Mouse (Mus musculus): ENCODE results near the gene Fermt1. TPM values are rescaled to one million over a fixed set of nuclear protein-coding genes. Genes with fewer than 3 reads are reported as not detected.

Fermt1 gene
- polyA plus RNA-seq, 1 experiment from 2014 or later = 6.0 TPM

GRCm38 (mm10) chr2:132879261-132880044 is 66.3 kb downstream of the Fermt1 start:
- DNase-seq (ENCODE audit: low spot score) = peak; percentile 70
- H3K4me2 ChIP-seq (replicated peaks; ENCODE audit: low read depth, low read length) = peak overlapping the region; percentile 95
- peak overlapping the region; percentile 32; the same call in 1 of the 2 replicates for H3K9ac ChIP-seq (ENCODE audit: low read depth, low read length)
- H3K9me3 ChIP-seq (ENCODE audit: control insufficient read depth, low read length) = no peaks in the 10 kb centered on the region
- H3K36me3 ChIP-seq (ENCODE audit: control insufficient read depth, insufficient read depth, low read length) = no peaks in the 10 kb centered on the region
- H3K4me1 ChIP-seq (replicated peaks; ENCODE audit: control insufficient read depth, insufficient read depth, low read length) = no peaks in the 10 kb centered on the region; the same call in none of the 2 replicates
- under 1% methylated on average over 58 of the region's 58 CpGs for WGBS
- H3K27ac ChIP-seq (ENCODE audit: low read depth, low read length) = no peak overlapping the region
- ATAC-seq (ENCODE audit: low FRiP score) = peak; percentile 71
- peak overlapping the region; percentile 58 for H3K4me3 ChIP-seq (ENCODE audit: low read depth, low read length)
- peaks cover 19% of the 10 kb centered on the region for H3K27me3 ChIP-seq (ENCODE audit: control insufficient read depth, insufficient read depth, low read length)

GRCm38 (mm10) chr2:132876991-132877390 is 68.7 kb downstream of the Fermt1 start:
- no peak for ATAC-seq (ENCODE audit: low FRiP score)
- Histone ChIP-seq H3K27ac (ENCODE audit: low read depth, low read length) (no peak overlapping the region), H3K4me3 (ENCODE audit: low read depth, low read length) (no peak overlapping the region), H3K4me1 (replicated peaks; ENCODE audit: control insufficient read depth, insufficient read depth, low read length) (no peaks in the 10 kb centered on the region; the same call in none of the 2 replicates), H3K36me3 (ENCODE audit: control insufficient read depth, insufficient read depth, low read length) (no peaks in the 10 kb centered on the region), H3K4me2 (replicated peaks; ENCODE audit: low read depth, low read length) (no peak overlapping the region), H3K9ac (ENCODE audit: low read depth, low read length) (no peak overlapping the region), H3K27me3 (ENCODE audit: control insufficient read depth, insufficient read depth, low read length) (peaks cover 19% of the 10 kb centered on the region), H3K9me3 (ENCODE audit: control insufficient read depth, low read length) (no peaks in the 10 kb centered on the region)
- WGBS = 63% methylated on average over 1 of the region's 1 CpGs
- DNase-seq (ENCODE audit: low spot score) = no peak

- DNase-seq (ENCODE audit: low spot score) = no peak
- Histone ChIP-seq H3K36me3 (ENCODE audit: control insufficient read depth, insufficient read depth, low read length) (no peaks in the 10 kb centered on the region), H3K9ac (ENCODE audit: low read depth, low read length) (no peak overlapping the region), H3K4me2 (replicated peaks; ENCODE audit: low read depth, low read length) (no peak overlapping the region), H3K9me3 (ENCODE audit: control insufficient read depth, low read length) (no peaks in the 10 kb centered on the region), H3K4me1 (replicated peaks; ENCODE audit: control insufficient read depth, insufficient read depth, low read length) (no peaks in the 10 kb centered on the region), H3K27me3 (ENCODE audit: control insufficient read depth, insufficient read depth, low read length) (peaks cover 7% of the 10 kb centered on the region), H3K27ac (ENCODE audit: low read depth, low read length) (no peak overlapping the region), H3K4me3 (ENCODE audit: low read depth, low read length) (no peak overlapping the region)
- WGBS = 87% methylated on average over 10 of the region's 10 CpGs
- no peak for ATAC-seq (ENCODE audit: low FRiP score)
Measured at GRCm38 (mm10) chr2:132873657-132874326, 71.9 kb downstream of the Fermt1 start.

GRCm38 (mm10) chr2:132871663-132872062 is 74.0 kb downstream of the Fermt1 start:
- ATAC-seq (ENCODE audit: low FRiP score) (no peak), DNase-seq (ENCODE audit: low spot score) (no peak)
- Histone ChIP-seq H3K9me3 (ENCODE audit: control insufficient read depth, low read length) (no peaks in the 10 kb centered on the region), H3K4me1 (replicated peaks; ENCODE audit: control insufficient read depth, insufficient read depth, low read length) (no peaks in the 10 kb centered on the region), H3K4me3 (ENCODE audit: low read depth, low read length) (no peak overlapping the region), H3K27me3 (ENCODE audit: control insufficient read depth, insufficient read depth, low read length) (no peaks in the 10 kb centered on the region), H3K36me3 (ENCODE audit: control insufficient read depth, insufficient read depth, low read length) (no peaks in the 10 kb centered on the region), H3K9ac (ENCODE audit: low read depth, low read length) (no peak overlapping the region), H3K27ac (ENCODE audit: low read depth, low read length) (no peak overlapping the region), H3K4me2 (replicated peaks; ENCODE audit: low read depth, low read length) (no peak overlapping the region)
- WGBS = 79% methylated on average over 3 of the region's 3 CpGs

GRCm38 (mm10) chr2:132870286-132870685 is 75.4 kb downstream of the Fermt1 start:
- H3K4me2 ChIP-seq (replicated peaks; ENCODE audit: low read depth, low read length) = no peak overlapping the region
- ATAC-seq (ENCODE audit: low FRiP score) (no peak), DNase-seq (ENCODE audit: low spot score) (no peak)
- H3K36me3 ChIP-seq (ENCODE audit: control insufficient read depth, insufficient read depth, low read length) = no peaks in the 10 kb centered on the region
- no peak overlapping the region for H3K9ac ChIP-seq (ENCODE audit: low read depth, low read length)
- 91% methylated on average over 4 of the region's 4 CpGs for WGBS
- no peak overlapping the region for H3K27ac ChIP-seq (ENCODE audit: low read depth, low read length)
- no peaks in the 10 kb centered on the region for H3K27me3 ChIP-seq (ENCODE audit: control insufficient read depth, insufficient read depth, low read length)
- no peaks in the 10 kb centered on the region for H3K4me1 ChIP-seq (replicated peaks; ENCODE audit: control insufficient read depth, insufficient read depth, low read length)
- H3K9me3 ChIP-seq (ENCODE audit: control insufficient read depth, low read length) = no peaks in the 10 kb centered on the region
- no peak overlapping the region for H3K4me3 ChIP-seq (ENCODE audit: low read depth, low read length)

- Histone ChIP-seq H3K4me3 (ENCODE audit: low read depth, low read length) (no peak overlapping the region), H3K27ac (ENCODE audit: low read depth, low read length) (no peak overlapping the region), H3K9ac (ENCODE audit: low read depth, low read length) (no peak overlapping the region), H3K4me2 (replicated peaks; ENCODE audit: low read depth, low read length) (no peak overlapping the region), H3K9me3 (ENCODE audit: control insufficient read depth, low read length) (no peaks in the 10 kb centered on the region), H3K36me3 (ENCODE audit: control insufficient read depth, insufficient read depth, low read length) (peaks cover 2% of the 10 kb centered on the region; the same call in 1 of the 2 replicates), H3K4me1 (replicated peaks; ENCODE audit: control insufficient read depth, insufficient read depth, low read length) (no peaks in the 10 kb centered on the region), H3K27me3 (ENCODE audit: control insufficient read depth, insufficient read depth, low read length) (no peaks in the 10 kb centered on the region)
- DNase-seq (ENCODE audit: low spot score) (no peak), ATAC-seq (ENCODE audit: low FRiP score) (no peak)
- WGBS = 89% methylated on average over 5 of the region's 5 CpGs
Measured at GRCm38 (mm10) chr2:132869682-132870081, 76.0 kb downstream of the Fermt1 start.

- Histone ChIP-seq H3K4me1 (replicated peaks; ENCODE audit: control insufficient read depth, insufficient read depth, low read length) (no peaks in the 10 kb centered on the region), H3K4me2 (replicated peaks; ENCODE audit: low read depth, low read length) (no peak overlapping the region), H3K9me3 (ENCODE audit: control insufficient read depth, low read length) (no peaks in the 10 kb centered on the region), H3K27me3 (ENCODE audit: control insufficient read depth, insufficient read depth, low read length) (no peaks in the 10 kb centered on the region), H3K36me3 (ENCODE audit: control insufficient read depth, insufficient read depth, low read length) (peaks cover 2% of the 10 kb centered on the region; the same call in 1 of the 2 replicates), H3K9ac (ENCODE audit: low read depth, low read length) (no peak overlapping the region), H3K27ac (ENCODE audit: low read depth, low read length) (no peak overlapping the region), H3K4me3 (ENCODE audit: low read depth, low read length) (no peak overlapping the region)
- no peak for ATAC-seq (ENCODE audit: low FRiP score)
- no peak for DNase-seq (ENCODE audit: low spot score)
- WGBS = 81% methylated on average over 5 of the region's 5 CpGs
Measured at GRCm38 (mm10) chr2:132867521-132867920, 78.2 kb downstream of the Fermt1 start.

GRCm38 (mm10) chr2:132863325-132863724 is 82.4 kb downstream of the Fermt1 start:
- Histone ChIP-seq H3K9ac (ENCODE audit: low read depth, low read length) (no peak overlapping the region), H3K27ac (ENCODE audit: low read depth, low read length) (no peak overlapping the region), H3K27me3 (ENCODE audit: control insufficient read depth, insufficient read depth, low read length) (no peaks in the 10 kb centered on the region), H3K4me1 (replicated peaks; ENCODE audit: control insufficient read depth, insufficient read depth, low read length) (no peaks in the 10 kb centered on the region), H3K4me2 (replicated peaks; ENCODE audit: low read depth, low read length) (no peak overlapping the region), H3K9me3 (ENCODE audit: control insufficient read depth, low read length) (no peaks in the 10 kb centered on the region), H3K36me3 (ENCODE audit: control insufficient read depth, insufficient read depth, low read length) (peaks cover 2% of the 10 kb centered on the region; the same call in 1 of the 2 replicates), H3K4me3 (ENCODE audit: low read depth, low read length) (no peak overlapping the region)
- ATAC-seq (ENCODE audit: low FRiP score) = no peak
- DNase-seq (ENCODE audit: low spot score) = no peak
- 94% methylated on average over 2 of the region's 2 CpGs for WGBS

Data from hindbrain, embryonic 11.5 days (tissue).